Mouse (Mus musculus) small intestine, adult 2 months (tissue): ENCODE results near the gene Svbp. TPM values are rescaled to one million over a fixed set of nuclear protein-coding genes. Genes with fewer than 3 reads are reported as not detected.

Experiments used
- H3K27ac ChIP-seq: fragments of 200-500 bp; 2 replicates; pipeline ENCODE4 v1.5.1; 2012; ENCODE audit warnings: low read depth, low read length, control low read depth, inconsistent platforms; ENCODE audit not compliant: insufficient read depth
- H3K27me3 ChIP-seq: fragments of 200-500 bp; 2 replicates; pipeline ENCODE4 v1.6.1; 2012; ENCODE audit warnings: mild to moderate bottlenecking, moderate library complexity, low read length, inconsistent platforms; ENCODE audit not compliant: control insufficient read depth, insufficient read depth
- H3K36me3 ChIP-seq: fragments of 200-500 bp; 2 replicates; pipeline ENCODE4 v1.6.1; 2012; ENCODE audit warnings: mild to moderate bottlenecking, low read length, control low read depth, inconsistent platforms; ENCODE audit not compliant: control insufficient read depth, insufficient read depth
- H3K4me1 ChIP-seq: fragments of 200-500 bp; 2 replicates; pipeline ENCODE4 v1.6.1; 2012; ENCODE audit warnings: low read length, inconsistent platforms, mixed read lengths; ENCODE audit not compliant: control insufficient read depth, insufficient read depth, insufficient read length
- H3K4me3 ChIP-seq: fragments of 200-500 bp; 2 replicates; pipeline ENCODE4 v1.5.1; 2012; ENCODE audit warnings: low read depth, mild to moderate bottlenecking, control low read depth, inconsistent platforms, low read length, moderate library complexity
- CTCF ChIP-seq: fragments of 200-500 bp; IDR thresholded peaks from 2 replicates; pipeline ENCODE4 v1.5.1; 2012; ENCODE audit warnings: low read depth, mild to moderate bottlenecking, control low read depth, inconsistent platforms, low read length, moderate library complexity, mixed read lengths; ENCODE audit not compliant: insufficient replicate concordance, insufficient read length; ENCODE audit errors: extremely low read depth
- POLR2A ChIP-seq: fragments of 200-500 bp; IDR thresholded peaks from 2 replicates; pipeline ENCODE4 v1.6.1; 2012; ENCODE audit warnings: low read depth, mild to moderate bottlenecking, control low read depth, inconsistent platforms, low read length, moderate library complexity
- WGBS: fragments of 180-500 bp; shearing (Covaris S2); methylation state at CpG from one replicate; pipeline ENCODE4 v1.1.7; 2018; 5-methylcytosine and 5-hydroxymethylcytosine counted together
- polyA plus RNA-seq: library from polyadenylated mRNA; depleted of rRNA; stranded (reverse); fragments of >200 nt; gene quantifications from 2 replicates; pipeline ENCODE4 v1.2.3, GENCODE M21; 2012

Gene Svbp
- polyA plus RNA-seq, 1 experiment = 17.0 TPM

DNA sequence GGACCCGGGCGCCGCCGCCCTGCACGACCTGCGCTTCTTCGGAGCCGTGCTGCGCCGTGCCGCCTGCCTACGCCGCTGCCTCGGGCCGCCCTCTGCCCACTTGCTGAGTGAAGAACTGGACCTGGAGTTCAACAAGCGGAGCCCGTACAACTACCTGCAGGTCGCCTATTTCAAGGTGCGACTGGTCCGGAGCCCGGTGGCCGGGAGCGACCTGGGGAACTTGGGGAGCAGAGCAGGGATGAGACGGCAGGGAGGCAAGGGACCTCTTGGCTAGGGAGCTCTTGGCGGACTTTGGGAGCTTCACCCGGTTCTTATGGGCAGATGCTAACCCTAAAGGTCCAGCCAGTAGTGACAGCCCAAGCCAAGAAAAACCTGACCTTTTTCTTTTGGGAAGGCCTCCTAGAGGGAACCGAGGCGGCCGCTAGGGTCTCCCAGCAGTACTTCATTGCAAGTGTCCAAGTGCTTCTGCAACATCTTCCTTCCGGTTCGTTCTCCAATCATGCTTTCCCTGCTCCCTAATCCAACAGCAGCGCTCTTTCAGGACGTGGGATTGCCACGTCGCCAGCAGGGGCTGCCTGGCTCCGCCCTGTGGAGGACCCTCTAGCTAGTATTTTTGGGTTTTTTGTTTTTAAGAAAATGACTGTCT lies 38.3 kb downstream of the Svbp start:
- no peak overlapping the region; the same call in 1 of the 2 replicates for H3K27ac ChIP-seq

DNA sequence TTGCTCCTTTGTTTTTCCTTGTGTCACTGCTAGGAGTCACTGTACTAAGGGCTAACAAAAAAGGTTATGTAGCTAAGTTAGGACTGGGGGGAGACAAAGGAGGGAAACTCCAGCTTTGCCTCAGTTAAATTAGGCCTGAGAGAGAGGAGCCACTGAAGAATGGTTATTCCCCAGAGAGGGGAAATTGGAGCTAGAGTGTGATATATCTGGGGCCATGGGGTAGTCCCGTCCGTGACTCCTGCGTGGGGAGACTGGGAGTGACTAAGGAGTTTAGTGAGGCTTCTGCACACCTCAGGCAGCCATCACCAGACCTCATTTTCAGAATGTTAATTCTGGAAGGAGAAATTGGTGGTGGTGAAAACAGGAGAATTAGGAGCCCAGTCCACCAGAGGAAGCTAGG lies 39.2 kb downstream of the Svbp start:
- Histone ChIP-seq H3K36me3 (no peaks in the 10 kb centered on the region), H3K27me3 (peaks cover 12% of the 10 kb centered on the region; the same call in 1 of the 2 replicates), H3K4me3 (no peak overlapping the region), H3K27ac (no peak overlapping the region), H3K4me1 (no peaks in the 10 kb centered on the region; the same call in 1 of the 2 replicates)
- TF ChIP-seq CTCF = no peak
- no peak for TF ChIP-seq POLR2A
- WGBS = 84% methylated on average over 3 of the region's 3 CpGs

More for the DNA sequence above, 38.3 kb downstream of the Svbp start:
- 1% methylated on average over 36 of the region's 36 CpGs for WGBS
- no peak for TF ChIP-seq CTCF
- no peak for TF ChIP-seq POLR2A
- peak overlapping the region; percentile 71 for H3K4me3 ChIP-seq
- no peaks in the 10 kb centered on the region for H3K36me3 ChIP-seq
- no peaks in the 10 kb centered on the region; the same call in 1 of the 2 replicates for H3K4me1 ChIP-seq
- peaks cover 12% of the 10 kb centered on the region; the same call in 1 of the 2 replicates for H3K27me3 ChIP-seq

DNA sequence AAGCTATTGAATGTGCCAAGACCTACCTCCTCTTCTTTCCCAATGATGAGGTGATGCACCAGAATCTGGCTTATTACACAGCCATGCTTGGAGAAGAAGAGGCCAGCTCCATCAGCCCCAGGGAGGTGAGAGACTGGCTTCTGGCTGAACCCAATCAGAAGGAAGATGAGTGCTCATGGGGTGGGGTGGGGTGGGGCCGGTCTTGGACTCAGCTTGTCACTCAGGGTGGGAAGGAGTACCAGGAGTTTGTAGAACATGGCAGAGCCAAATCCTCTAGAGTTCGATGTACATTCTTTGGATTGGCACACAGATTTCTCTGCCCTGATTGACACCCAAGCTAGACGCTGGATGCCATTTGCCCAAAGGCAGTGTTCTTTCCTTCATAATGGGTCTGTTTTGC lies 43.6 kb downstream of the Svbp start:
- TF ChIP-seq CTCF (no peak), POLR2A (no peak)
- Histone ChIP-seq H3K4me1 (no peaks in the 10 kb centered on the region; the same call in 1 of the 2 replicates), H3K36me3 (no peaks in the 10 kb centered on the region), H3K27ac (no peak overlapping the region), H3K27me3 (0 out of 2 replicates have a peak, but pooled peaks cover 8% of the 10 kb centered on the region), H3K4me3 (no peak overlapping the region)
- 46% methylated on average over 3 of the region's 3 CpGs for WGBS

DNA sequence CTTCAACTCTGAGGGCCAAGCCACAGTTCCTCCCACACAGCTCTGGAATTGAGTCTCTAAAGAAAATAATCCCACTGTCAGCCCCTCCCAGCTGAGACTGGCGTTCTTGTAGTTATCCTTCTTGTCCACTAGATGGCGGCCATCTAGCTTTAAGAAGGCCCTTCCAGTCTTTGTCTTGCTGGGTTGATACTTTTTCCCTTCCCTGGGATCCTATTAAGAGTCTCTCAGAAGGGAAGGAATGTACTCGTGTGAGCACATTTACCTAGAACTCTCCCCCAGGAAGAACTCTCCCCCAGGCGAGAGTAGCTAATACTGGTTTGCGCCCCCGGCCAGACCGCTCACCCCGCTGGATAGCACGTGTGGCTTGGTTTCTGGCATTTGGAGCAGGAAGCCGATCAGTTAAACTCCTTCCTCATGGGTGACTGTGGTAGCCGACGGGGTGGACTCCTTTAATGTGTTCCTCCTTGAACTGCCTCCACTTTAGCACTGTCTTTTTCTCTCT lies 44.1 kb downstream of the Svbp start:
- 17% methylated on average over 12 of the region's 12 CpGs for WGBS
- H3K4me1 ChIP-seq = no peaks in the 10 kb centered on the region
- peak; percentile 31; the same call in 1 of the 2 replicates for TF ChIP-seq CTCF
- no peak for TF ChIP-seq POLR2A
- peak overlapping the region; percentile 44 for H3K4me3 ChIP-seq
- H3K36me3 ChIP-seq = no peaks in the 10 kb centered on the region
- H3K27me3 ChIP-seq = 0 out of 2 replicates have a peak, but pooled peaks cover 4% of the 10 kb centered on the region
- no peak overlapping the region for H3K27ac ChIP-seq

DNA sequence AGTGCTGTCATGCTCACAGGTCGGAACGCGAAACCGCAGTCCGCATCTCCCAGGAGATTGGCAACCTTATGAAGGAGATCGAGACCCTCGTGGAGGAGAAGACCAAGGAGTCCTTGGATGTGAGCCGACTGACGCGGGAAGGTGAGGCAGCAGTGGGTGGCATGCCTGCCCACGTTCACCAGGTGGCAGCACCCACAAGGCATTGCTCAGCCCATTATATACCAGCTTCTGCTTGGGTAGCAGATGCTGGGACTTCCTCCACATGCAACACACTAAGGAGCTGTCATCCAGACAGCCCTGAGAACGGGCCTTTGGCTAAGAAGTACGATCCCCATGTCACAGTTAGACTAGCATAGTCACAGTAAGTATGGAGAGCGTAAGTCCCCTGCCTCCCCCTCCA lies 46.6 kb downstream of the Svbp start:
- Histone ChIP-seq H3K4me1 (no peaks in the 10 kb centered on the region; the same call in 1 of the 2 replicates), H3K27ac (no peak overlapping the region), H3K4me3 (no peak overlapping the region), H3K36me3 (no peaks in the 10 kb centered on the region), H3K27me3 (no peaks in the 10 kb centered on the region)
- TF ChIP-seq POLR2A (no peak), CTCF (peak; percentile 32; the same call in 1 of the 2 replicates)
- WGBS = 82% methylated on average over 14 of the region's 14 CpGs

DNA sequence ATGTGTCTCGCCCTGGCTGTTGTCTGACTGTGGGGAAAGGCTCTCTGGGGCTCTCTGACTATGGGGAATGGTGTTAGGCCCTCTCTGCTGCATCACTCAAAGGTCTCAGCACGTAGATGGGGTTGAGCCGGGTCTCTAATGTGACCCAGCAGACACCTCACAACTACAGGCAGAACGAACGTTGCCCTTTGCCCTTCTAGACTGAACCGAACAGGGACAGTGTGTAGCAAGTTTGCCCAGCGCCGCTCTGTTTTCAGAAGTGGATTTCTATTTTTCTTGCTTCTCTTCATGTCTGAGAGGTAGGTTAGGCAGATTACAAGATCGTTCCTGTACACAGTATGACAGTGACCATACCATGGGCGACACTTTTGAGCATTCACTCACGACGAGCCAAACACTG lies 47.5 kb downstream of the Svbp start:
- Histone ChIP-seq H3K27me3 (no peaks in the 10 kb centered on the region), H3K36me3 (no peaks in the 10 kb centered on the region), H3K4me3 (no peak overlapping the region), H3K27ac (no peak overlapping the region), H3K4me1 (no peaks in the 10 kb centered on the region; the same call in 1 of the 2 replicates)
- 79% methylated on average over 12 of the region's 12 CpGs for WGBS
- TF ChIP-seq CTCF (no peak), POLR2A (no peak)

DNA sequence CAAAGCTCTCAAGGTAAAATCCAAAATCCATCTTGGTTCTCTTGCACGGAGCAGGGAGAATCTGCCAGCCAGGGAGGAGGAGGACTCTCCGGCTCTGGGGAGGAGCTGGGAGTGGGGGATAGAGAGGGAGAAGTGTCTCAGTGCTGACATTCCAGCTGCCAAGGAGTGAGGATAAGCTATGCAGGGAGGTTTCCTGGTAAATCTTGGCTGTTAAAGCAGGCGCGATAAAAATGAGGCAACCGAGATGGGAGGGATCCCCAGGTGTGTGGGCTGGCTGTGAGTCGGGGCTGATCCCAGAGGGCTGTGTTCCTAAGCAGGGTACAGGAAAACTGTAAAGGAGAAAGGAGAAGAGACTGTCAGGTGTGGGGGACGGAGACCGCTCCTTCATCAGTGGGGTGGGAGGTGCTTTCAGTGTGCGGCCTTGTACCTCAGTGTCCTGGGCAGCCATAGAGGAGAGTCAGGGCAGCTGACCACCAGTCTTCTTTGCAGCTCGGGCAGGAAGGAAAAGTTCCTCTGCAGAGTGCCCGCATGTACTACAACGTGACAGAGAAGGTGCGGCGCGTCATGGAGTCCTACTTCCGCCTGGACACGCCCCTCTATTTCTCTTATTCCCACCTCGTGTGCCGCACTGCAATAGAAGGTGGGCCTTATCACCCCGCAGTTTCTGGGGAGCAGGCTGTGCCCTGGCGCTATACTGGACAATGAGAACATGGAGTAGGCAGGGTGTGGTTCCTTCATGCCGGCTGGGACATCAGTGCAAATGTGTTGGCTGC lies 49.5 kb downstream of the Svbp start:
- no peak overlapping the region for H3K27ac ChIP-seq
- no peaks in the 10 kb centered on the region for H3K36me3 ChIP-seq
- TF ChIP-seq CTCF (no peak), POLR2A (no peak)
- H3K4me1 ChIP-seq = no peaks in the 10 kb centered on the region; the same call in 1 of the 2 replicates
- H3K4me3 ChIP-seq = peak overlapping the region; percentile 26; the same call in 1 of the 2 replicates
- 51% methylated on average over 22 of the region's 22 CpGs for WGBS
- H3K27me3 ChIP-seq = no peaks in the 10 kb centered on the region
